Mouse (Mus musculus): ENCODE measurements around the gene Rps28.

Gene Rps28

DNA sequence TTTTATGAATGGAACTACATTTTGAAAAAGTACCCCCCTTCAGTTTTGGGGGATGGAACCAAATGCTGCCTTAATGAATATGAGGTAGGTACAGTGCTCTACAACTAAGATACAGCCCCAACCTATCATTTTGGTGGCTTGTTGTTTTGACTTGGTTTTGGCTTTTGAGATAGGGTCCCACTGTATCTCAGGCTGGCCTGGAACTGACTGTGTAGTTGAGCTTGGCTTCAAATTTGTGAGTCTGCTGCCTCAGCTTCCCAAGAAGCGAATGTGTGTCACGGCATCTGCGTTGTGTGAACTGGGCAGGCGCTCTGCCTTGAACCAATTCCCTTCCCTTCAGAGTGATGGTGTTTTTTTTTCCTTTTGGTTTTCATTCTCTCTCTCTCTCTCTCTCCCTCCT is 52.7 kb downstream of the Rps28 start:
- no peak for DNase-seq

Measured in kidney, adult 11 months (tissue).